ENCODE assay signal across 8 mouse cellular contexts in the genomic region with DNA sequence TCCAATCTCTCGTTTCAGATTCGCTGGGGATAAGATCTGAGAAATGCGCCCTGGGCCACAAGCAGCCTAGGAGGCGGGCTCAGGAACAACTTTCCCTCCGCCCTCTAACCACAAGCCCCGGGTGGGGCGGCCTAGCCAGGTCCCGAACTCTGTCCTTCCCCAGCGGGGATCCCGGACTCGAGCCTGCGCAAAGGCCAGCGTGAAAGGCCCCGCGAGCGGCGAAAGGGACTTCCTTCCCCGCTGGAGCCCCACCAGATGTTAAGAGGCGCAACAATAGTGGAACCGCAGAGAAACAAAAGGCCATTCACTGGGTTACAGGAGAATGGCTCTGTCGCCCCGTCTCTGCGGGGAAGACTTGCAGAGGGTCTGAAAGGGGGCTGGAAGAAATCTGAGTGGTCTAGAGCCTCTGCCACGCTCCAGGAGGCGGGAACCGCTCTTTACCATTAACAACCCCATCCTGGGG. TPM values are rescaled to one million over a fixed set of nuclear protein-coding genes. Genes with fewer than 3 reads are reported as not detected.
DNase-seq lines count a peak whose midpoint lies in the region; ATAC-seq and TF ChIP-seq lines count a peak whose summit lies in the region.

No protein-coding gene starts in this region.

- H3K27me3 ChIP-seq in forebrain, embryonic 13.5 days = peaks cover 6% of the 10 kb centered on the region; the same call in 1 of the 2 replicates

- no peaks in the 10 kb centered on the region for H3K79me2 ChIP-seq in macrophage (ENCODE audit: inconsistent target)

- TF ChIP-seq CTCF in layer of hippocampus, adult 2 months (conservative IDR thresholded peaks at IDR 0.05) = no peak

- H3K9ac ChIP-seq in ES-E14 (ENCODE audit: insufficient read depth, low read depth, low read length, poor library complexity, severe bottlenecking) = peak overlapping the region; percentile 85
- peak overlapping the region; percentile 70 for H3K9ac ChIP-seq in forebrain, embryonic 13.5 days

- peak; percentile 78 for ATAC-seq in forebrain, embryonic 13.5 days

- in situ Hi-C loops in ES-E14 (cut with MboI; ENCODE audit: low sequenced_read_pairs in 2 of 2, unreplicated experiment in 2 of 2) = no loop called here

- H3K9me3 ChIP-seq in ES-E14 (ENCODE audit: control insufficient read depth, insufficient read depth, low read depth, low read length) = no peaks in the 10 kb centered on the region
- no peaks in the 10 kb centered on the region for H3K9me3 ChIP-seq in forebrain, embryonic 13.5 days (replicated peaks)

- no peaks in the 10 kb centered on the region for H3K4me1 ChIP-seq in ES-E14 (ENCODE audit: control insufficient read depth in 2 of 2, insufficient read depth in 2 of 2, low read length in 2 of 2, poor library complexity in 1 of 2)
- H3K4me1 ChIP-seq in brown adipose tissue, adult 24 weeks (ENCODE audit: control insufficient read depth, insufficient read depth, insufficient read length, low read length) = no peaks in the 10 kb centered on the region
- peaks cover 15% of the 10 kb centered on the region for H3K4me1 ChIP-seq in forebrain, embryonic 13.5 days

- no peaks in the 10 kb centered on the region for H3K36me3 ChIP-seq in ES-E14 (ENCODE audit: control insufficient read depth, insufficient read depth, low read length, poor library complexity, severe bottlenecking)
- H3K36me3 ChIP-seq in forebrain, embryonic 13.5 days (ENCODE audit: poor library complexity, severe bottlenecking) = no peaks in the 10 kb centered on the region
- H3K36me3 ChIP-seq in macrophage (ENCODE audit: inconsistent target) = no peaks in the 10 kb centered on the region

- H3K27ac ChIP-seq in ES-E14 (ENCODE audit: insufficient read depth, low read depth, low read length, poor library complexity, severe bottlenecking) (no peak overlapping the region; the same call in 1 of the 2 replicates), macrophage (no peak overlapping the region)
- H3K27ac ChIP-seq in brown adipose tissue, adult 24 weeks (replicated peaks; ENCODE audit: low read depth, low read length) = 0 out of 2 replicates have a peak overlapping the region, but pooled peaks have one; percentile 24
- H3K27ac ChIP-seq in forebrain, embryonic 13.5 days = peak overlapping the region; percentile 73
- H3K27ac ChIP-seq in layer of hippocampus, adult 2 months = peak overlapping the region; percentile 76

- DNase-seq in ES-E14 (ENCODE audit: low read depth, low spot score) = peak; percentile 65
- peak; percentile 51 for DNase-seq in heart, postnatal 4 days
- DNase-seq in layer of hippocampus, adult 2 months (ENCODE audit: low spot score in 2 of 2) = no peak
- peak; percentile 70 for DNase-seq in retina, embryonic 14.5 days (ENCODE audit: low spot score)
- peak; percentile 63 for DNase-seq in urinary bladder, postnatal 25 days (ENCODE audit: low spot score)

- WGBS in forebrain, embryonic 13.5 days = under 1% methylated on average over 26 of the region's 26 CpGs
- 2% methylated on average over 26 of the region's 26 CpGs for WGBS in macrophage (ENCODE audit: missing documents)

- peak overlapping the region; percentile 79 for H3K4me2 ChIP-seq in forebrain, embryonic 13.5 days

- H3K4me3 ChIP-seq in ES-E14 (ENCODE audit: insufficient read depth in 1 of 2, low read depth in 1 of 2, low read length in 2 of 2, poor library complexity in 1 of 2, severe bottlenecking in 1 of 2) = peak overlapping the region; percentile 84 to 91
- peak overlapping the region; percentile 88 for H3K4me3 ChIP-seq in brown adipose tissue, adult 24 weeks (ENCODE audit: insufficient read depth, low read depth, low read length)
- H3K4me3 ChIP-seq in forebrain, embryonic 13.5 days = peak overlapping the region; percentile 56
- peak overlapping the region; percentile 72 for H3K4me3 ChIP-seq in layer of hippocampus, adult 2 months
- H3K4me3 ChIP-seq in macrophage (ENCODE audit: inconsistent target) = peak overlapping the region; percentile 76

TF ChIP-seq in ES-E14, 5 proteins besides CTCF, POLR2A, EP300 and RAD21:
- TF ChIP-seq CHD2 (IDR thresholded peaks at IDR 0.05; ENCODE audit: low read depth, low read length) (no peak), MAFK (IDR thresholded peaks at IDR 0.05; ENCODE audit: insufficient read depth, low read depth, low read length) (no peak), ZNF384 (IDR thresholded peaks at IDR 0.05; ENCODE audit: low read depth, low read length) (no peak), ZC3H11A (IDR thresholded peaks at IDR 0.05; ENCODE audit: borderline replicate concordance, low read depth, low read length) (no peak), HCFC1 (IDR thresholded peaks at IDR 0.05; ENCODE audit: borderline replicate concordance, insufficient read depth, low read length) (no peak)

RNA-seq across cellular contexts. Expression of a gene that starts 1.1 kb away (rescaled TPM):
- total RNA-seq in ES-E14 (2012; rRNA removed) = 8.3 and 10.5 TPM in 2 replicates
- polyA plus RNA-seq in brown adipose tissue, adult 24 weeks (2012; ENCODE audit: insufficient read depth, insufficient read length, missing spikeins) = 3.3 and 3.5 TPM in 2 replicates
- polyA plus RNA-seq in forebrain, embryonic 13.5 days (2015; fragmentation: Nextera tagmentation; extraction: Ambion mirVana) = 12.4 and 12.6 TPM in 2 replicates
- 1 to 10 TPM; 1.5 to 2.0 TPM for total RNA-seq in heart, postnatal 4 days (2021)
- total RNA-seq in layer of hippocampus, adult 2 months (2021) = 1 to 10 TPM; 4.5 to 4.7 TPM
- 10 to 100 TPM in 7 of 26 experiments, 1 to 10 TPM in 19; 2.8 to 41.6 (median 7.7) TPM for total RNA-seq in macrophage (2018; cell fraction: chromatin; rRNA removed)
- 1 to 10 TPM in 23 of 26 experiments, under 1 TPM in 3; 0.85 to 3.1 (median 1.7) TPM for total RNA-seq in macrophage (2018; cell fraction: cytosol; rRNA removed)
- 10 to 100 TPM in 4 of 26 experiments, 1 to 10 TPM in 22; 1.1 to 30.8 (median 4.9) TPM for total RNA-seq in macrophage (2018; cell fraction: nucleus; rRNA removed)
- 1.3 to 1.4 TPM (median 1.3 TPM) in 3 replicates for polyA plus RNA-seq in macrophage (2018)

RNA-seq across cellular contexts. Expression of a gene that starts 4.3 kb away (rescaled TPM):
- not detected in 2 replicates for total RNA-seq in ES-E14 (2012; rRNA removed)
- not detected in 2 replicates for polyA plus RNA-seq in brown adipose tissue, adult 24 weeks (2012; ENCODE audit: insufficient read depth, insufficient read length, missing spikeins)
- 0.30 TPM in 1 of 2 replicates, not detected in the other for polyA plus RNA-seq in forebrain, embryonic 13.5 days (2015; fragmentation: Nextera tagmentation; extraction: Ambion mirVana)
- total RNA-seq in heart, postnatal 4 days (2021) = not detected
- total RNA-seq in layer of hippocampus, adult 2 months (2021) = not detected
- total RNA-seq in macrophage (2018; cell fraction: chromatin; rRNA removed) = not detected
- not detected for total RNA-seq in macrophage (2018; cell fraction: cytosol; rRNA removed)
- not detected for total RNA-seq in macrophage (2018; cell fraction: nucleus; rRNA removed)
- not detected in 3 replicates for polyA plus RNA-seq in macrophage (2018)

Comparison
In these comparisons a context has a peak if more than half of its experiments do, and no peak if none do; other contexts are left out.
1. DNase-seq: peak in ES-E14 (single experiment), heart, postnatal 4 days (single experiment), retina, embryonic 14.5 days (single experiment) and urinary bladder, postnatal 25 days (single experiment); none in layer of hippocampus, adult 2 months (0 of 2).
2. H3K27ac ChIP-seq: peak in brown adipose tissue, adult 24 weeks (single experiment), forebrain, embryonic 13.5 days (single experiment) and layer of hippocampus, adult 2 months (single experiment); none in ES-E14 (single experiment) and macrophage (single experiment).
3. Peak in every context shown above with its lines, with median percentiles within 50 percentile points of each other: H3K4me3 ChIP-seq.